Comparison of ENCODE assay signal across 7 mouse cellular contexts in genomic region chr3:84479293-84480005, GRCm38 (mm10). TPM values are rescaled to one million over a fixed set of nuclear protein-coding genes. Genes with fewer than 3 reads are reported as not detected.
A peak's percentile ranks its signal among the peaks of the same experiment; 100 is the strongest.
DNase-seq lines count a peak whose midpoint lies in the region; ATAC-seq and TF ChIP-seq lines count a peak whose summit lies in the region.

No protein-coding gene starts in this region.

- peak overlapping the region; percentile 71 for H3K9ac ChIP-seq in forebrain, embryonic 16.5 days (replicated peaks; ENCODE audit: low read depth, low read length)
- H3K9ac ChIP-seq in hindbrain, embryonic 12.5 days, result peak overlapping the region; percentile 78

- 1% methylated on average over 61 of the region's 61 CpGs for WGBS in cerebellum, adult 2 months
- under 1% methylated on average over 61 of the region's 61 CpGs for WGBS in forebrain, embryonic 16.5 days
- under 1% methylated on average over 61 of the region's 61 CpGs for WGBS in hindbrain, embryonic 12.5 days
- under 1% methylated on average over 61 of the region's 61 CpGs for WGBS in limb, embryonic 10.5 days

- TF ChIP-seq POLR2A in cerebellum, adult 2 months (IDR thresholded peaks at IDR 0.05; ENCODE audit: borderline replicate concordance, insufficient read depth, low read length), result no peak

- H3K4me3 ChIP-seq in cerebellum, adult 2 months (replicated peaks; ENCODE audit: insufficient read depth, low read depth, low read length), result peak overlapping the region; percentile 71
- H3K4me3 ChIP-seq in forebrain, embryonic 16.5 days (replicated peaks; ENCODE audit: low read length), result peak overlapping the region; percentile 68
- H3K4me3 ChIP-seq in hindbrain, embryonic 12.5 days, result peak overlapping the region; percentile 67
- H3K4me3 ChIP-seq in limb, embryonic 10.5 days, result peak overlapping the region; percentile 70

- DNase-seq in adipocyte (ENCODE audit: low spot score), result peak; percentile 33
- peak; percentile 52 to 53 for DNase-seq in cerebellum, adult 2 months
- DNase-seq in limb, embryonic 10.5 days (ENCODE audit: low spot score), result peak; percentile 73
- peak; percentile 65 for DNase-seq in mesoderm, embryonic 11.5 days (ENCODE audit: low read depth, low spot score)
- DNase-seq in spleen, adult 12 weeks (ENCODE audit: low spot score), result peak; percentile 78

- no peak for TF ChIP-seq CTCF in cerebellum, adult 2 months (IDR thresholded peaks at IDR 0.05; ENCODE audit: borderline replicate concordance, insufficient read depth, low read depth, low read length)

- H3K36me3 ChIP-seq in forebrain, embryonic 16.5 days (ENCODE audit: control insufficient read depth, insufficient read depth), result no peaks in the 10 kb centered on the region
- H3K36me3 ChIP-seq in hindbrain, embryonic 12.5 days, result no peaks in the 10 kb centered on the region
- no peaks in the 10 kb centered on the region for H3K36me3 ChIP-seq in limb, embryonic 10.5 days

- H3K9me3 ChIP-seq in forebrain, embryonic 16.5 days (ENCODE audit: control insufficient read depth, low read length), result no peaks in the 10 kb centered on the region
- no peaks in the 10 kb centered on the region for H3K9me3 ChIP-seq in hindbrain, embryonic 12.5 days (replicated peaks)
- no peaks in the 10 kb centered on the region for H3K9me3 ChIP-seq in limb, embryonic 10.5 days (replicated peaks)

- peak overlapping the region; percentile 99 for H3K4me2 ChIP-seq in forebrain, embryonic 16.5 days (ENCODE audit: low read length)
- peak overlapping the region; percentile 98 for H3K4me2 ChIP-seq in hindbrain, embryonic 12.5 days (replicated peaks)

- peak; percentile 60 for ATAC-seq in forebrain, embryonic 16.5 days
- peak; percentile 59 for ATAC-seq in hindbrain, embryonic 12.5 days (ENCODE audit: low FRiP score)

- no peaks in the 10 kb centered on the region for H3K27me3 ChIP-seq in cerebellum, adult 2 months (ENCODE audit: control insufficient read depth, insufficient read depth, low read length)
- peaks cover 28% of the 10 kb centered on the region for H3K27me3 ChIP-seq in forebrain, embryonic 16.5 days (replicated peaks; ENCODE audit: control insufficient read depth, insufficient read depth, low read length)
- H3K27me3 ChIP-seq in hindbrain, embryonic 12.5 days, result peaks cover 47% of the 10 kb centered on the region
- H3K27me3 ChIP-seq in limb, embryonic 10.5 days (ENCODE audit: low read depth, poor library complexity, severe bottlenecking), result peaks cover 92% of the 10 kb centered on the region

- 0 out of 2 replicates have a peak, but pooled peaks cover 3% of the 10 kb centered on the region for H3K4me1 ChIP-seq in cerebellum, adult 2 months (ENCODE audit: control insufficient read depth, insufficient read depth, low read length)
- H3K4me1 ChIP-seq in forebrain, embryonic 16.5 days (replicated peaks; ENCODE audit: control insufficient read depth, insufficient read depth, low read length), result peaks cover 23% of the 10 kb centered on the region
- peaks cover 26% of the 10 kb centered on the region for H3K4me1 ChIP-seq in hindbrain, embryonic 12.5 days
- peaks cover 20% of the 10 kb centered on the region for H3K4me1 ChIP-seq in limb, embryonic 10.5 days

- no peak overlapping the region for H3K27ac ChIP-seq in cerebellum, adult 2 months (ENCODE audit: insufficient read depth, low read length)
- no peak overlapping the region for H3K27ac ChIP-seq in forebrain, embryonic 16.5 days (ENCODE audit: low read length)
- no peak overlapping the region for H3K27ac ChIP-seq in hindbrain, embryonic 12.5 days
- H3K27ac ChIP-seq in limb, embryonic 10.5 days, result peak overlapping the region; percentile 67

RNA-seq across cellular contexts. Expression of gene Fhdc1, which starts 0.8 kb away (rescaled TPM):
- 5.6 and 6.8 TPM in 2 replicates for polyA plus RNA-seq in cerebellum, adult 2 months (2012; rRNA removed)
- polyA plus RNA-seq in forebrain, embryonic 16.5 days (2015; fragmentation: Nextera tagmentation; extraction: Ambion mirVana), result 1.8 and 3.2 TPM in 2 replicates
- 5.8 and 6.0 TPM in 2 replicates for polyA plus RNA-seq in hindbrain, embryonic 12.5 days (2016; fragmentation: Nextera tagmentation; extraction: Ambion mirVana)
- 1.2 and 2.2 TPM in 2 replicates for polyA plus RNA-seq in limb, embryonic 10.5 days (2016; fragmentation: Nextera tagmentation; extraction: Ambion mirVana)
